In genomic region chr11:118975917-118976316, GRCm38 (mm10) we compare ENCODE assay signal across 9 mouse cellular contexts. TPM values are rescaled to one million over a fixed set of nuclear protein-coding genes. Genes with fewer than 3 reads are reported as not detected.
A peak's percentile ranks its signal among the peaks of the same experiment; 100 is the strongest.
DNase-seq lines count a peak whose midpoint lies in the region; ATAC-seq lines count a peak whose summit lies in the region.
"Had no signal": no experiment of that assay in that cellular context is flagged by ENCODE, and none has a peak within 500 bp of the region (broad histone marks: within the 10 kb centered on the region; RNA-seq: fewer than 3 reads in every experiment).

No protein-coding gene starts in this region.

- H3K4me3 ChIP-seq in embryonic facial prominence, embryonic 14.5 days (ENCODE audit: low read depth, low read length) = no peak overlapping the region
- 0 out of 2 replicates have a peak overlapping the region, but pooled peaks have one; percentile 3 for H3K4me3 ChIP-seq in kidney, embryonic 16.5 days (ENCODE audit: low read length)
- no peak overlapping the region for H3K4me3 ChIP-seq in neural tube, embryonic 12.5 days
- H3K4me3 ChIP-seq: erythroblast, embryonic 14.5 days had no signal

- H3K36me3 ChIP-seq in embryonic facial prominence, embryonic 14.5 days (ENCODE audit: control insufficient read depth, insufficient read depth, low read length) = no peaks in the 10 kb centered on the region
- no peaks in the 10 kb centered on the region for H3K36me3 ChIP-seq in kidney, embryonic 16.5 days (ENCODE audit: insufficient read depth, low read length)
- H3K36me3 ChIP-seq in neural tube, embryonic 12.5 days = no peaks in the 10 kb centered on the region

- peaks cover 6% of the 10 kb centered on the region for H3K27me3 ChIP-seq in embryonic facial prominence, embryonic 14.5 days (replicated peaks; ENCODE audit: control insufficient read depth, insufficient read depth, low read length)
- H3K27me3 ChIP-seq in kidney, embryonic 16.5 days (ENCODE audit: insufficient read depth, low read length) = peaks cover 27% of the 10 kb centered on the region; the same call in 1 of the 2 replicates
- H3K27me3 ChIP-seq in neural tube, embryonic 12.5 days (replicated peaks) = peaks cover 6% of the 10 kb centered on the region; the same call in 1 of the 2 replicates

- H3K27ac ChIP-seq in embryonic facial prominence, embryonic 14.5 days (replicated peaks; ENCODE audit: low read depth, low read length) = no peak overlapping the region
- H3K27ac ChIP-seq in kidney, embryonic 16.5 days (ENCODE audit: low read length) = no peak overlapping the region
- H3K27ac ChIP-seq in neural tube, embryonic 12.5 days = no peak overlapping the region

- no peaks in the 10 kb centered on the region for H3K9me3 ChIP-seq in embryonic facial prominence, embryonic 14.5 days (ENCODE audit: control insufficient read depth, low read length)
- H3K9me3 ChIP-seq in kidney, embryonic 16.5 days (ENCODE audit: low read length) = no peaks in the 10 kb centered on the region
- no peaks in the 10 kb centered on the region for H3K9me3 ChIP-seq in neural tube, embryonic 12.5 days

- no peaks in the 10 kb centered on the region; the same call in 1 of the 2 replicates for H3K4me1 ChIP-seq in embryonic facial prominence, embryonic 14.5 days (ENCODE audit: control insufficient read depth, insufficient read depth, low read length)
- H3K4me1 ChIP-seq in kidney, embryonic 16.5 days (ENCODE audit: insufficient read depth, low read length) = peaks cover 5% of the 10 kb centered on the region; the same call in 1 of the 2 replicates
- peaks cover 25% of the 10 kb centered on the region for H3K4me1 ChIP-seq in neural tube, embryonic 12.5 days

- peak; percentile 17 for DNase-seq in adrenal gland, adult 2 months
- no peak for DNase-seq in adrenal gland, postnatal 14 days
- DNase-seq in A20 (ENCODE audit: low read depth, low spot score) = peak; percentile 62
- DNase-seq in embryonic facial prominence, embryonic 14.5 days (ENCODE audit: low spot score) = no peak
- no peak for DNase-seq in spleen, postnatal 4 days (ENCODE audit: low spot score in 2 of 2)
- no peak for DNase-seq in frontal cortex, postnatal 10 days (ENCODE audit: low spot score in 2 of 2)

- peak overlapping the region; percentile 23; the same call in 1 of the 2 replicates for H3K4me2 ChIP-seq in embryonic facial prominence, embryonic 14.5 days (ENCODE audit: low read depth, low read length)
- H3K4me2 ChIP-seq in kidney, embryonic 16.5 days (replicated peaks; ENCODE audit: low read depth, low read length) = no peak overlapping the region
- H3K4me2 ChIP-seq in neural tube, embryonic 12.5 days (replicated peaks) = peak overlapping the region; percentile 32; the same call in 1 of the 2 replicates

- 15% methylated on average over 12 of the region's 12 CpGs for WGBS in embryonic facial prominence, embryonic 14.5 days
- 18% methylated on average over 12 of the region's 12 CpGs for whole genome bisulfite sequencing in kidney, embryonic 16.5 days
- 19% methylated on average over 12 of the region's 12 CpGs for WGBS in neural tube, embryonic 12.5 days

- no peak overlapping the region for H3K9ac ChIP-seq in embryonic facial prominence, embryonic 14.5 days (ENCODE audit: low read depth, low read length)
- no peak overlapping the region for H3K9ac ChIP-seq in kidney, embryonic 16.5 days (replicated peaks; ENCODE audit: low read length)
- H3K9ac ChIP-seq in neural tube, embryonic 12.5 days = 0 out of 2 replicates have a peak overlapping the region, but pooled peaks have one; percentile 10

- ATAC-seq in embryonic facial prominence, embryonic 14.5 days (ENCODE audit: low read depth) = no peak
- ATAC-seq in kidney, embryonic 16.5 days (ENCODE audit: low FRiP score, low TSS enrichment) = no peak
- ATAC-seq in neural tube, embryonic 12.5 days (ENCODE audit: low FRiP score, low read depth) = no peak

RNA-seq across cellular contexts. Expression of gene Enpp7, which starts 12.1 kb away (rescaled TPM):
- total RNA-seq in adrenal gland, adult 2 months (2021) = not detected
- polyA plus RNA-seq in adrenal gland, adult 2 months (2012; rRNA removed) = not detected in 2 replicates
- total RNA-seq in adrenal gland, postnatal 14 days (2021) = not detected in 2 replicates
- polyA plus RNA-seq in embryonic facial prominence, embryonic 14.5 days (2014; fragmentation: Nextera tagmentation; extraction: Ambion mirVana) = not detected in 2 replicates
- not detected in 2 replicates for polyA plus RNA-seq in kidney, embryonic 16.5 days (2015; fragmentation: Nextera tagmentation; extraction: Ambion mirVana)
- not detected in 2 replicates for polyA plus RNA-seq in neural tube, embryonic 12.5 days (2016; fragmentation: Nextera tagmentation; extraction: Ambion mirVana)
- polyA plus RNA-seq: erythroblast, embryonic 14.5 days had no signal

RNA-seq across cellular contexts. Expression of gene Cbx2, which starts 46.8 kb away (rescaled TPM):
- 1 to 10 TPM; 5.1 to 5.3 TPM for total RNA-seq in adrenal gland, adult 2 months (2021)
- polyA plus RNA-seq in adrenal gland, adult 2 months (2012; rRNA removed) = 2.7 and 2.9 TPM in 2 replicates
- 7.4 and 7.7 TPM in 2 replicates for total RNA-seq in adrenal gland, postnatal 14 days (2021)
- polyA plus RNA-seq in embryonic facial prominence, embryonic 14.5 days (2014; fragmentation: Nextera tagmentation; extraction: Ambion mirVana) = 23.9 and 28.3 TPM in 2 replicates
- 35.5 and 37.3 TPM in 2 replicates for polyA plus RNA-seq in kidney, embryonic 16.5 days (2015; fragmentation: Nextera tagmentation; extraction: Ambion mirVana)
- 46.6 and 47.6 TPM in 2 replicates for polyA plus RNA-seq in neural tube, embryonic 12.5 days (2016; fragmentation: Nextera tagmentation; extraction: Ambion mirVana)

Comparison
In these comparisons a context has a peak if more than half of its experiments do, and no peak if none do; other contexts are left out.
1. DNase-seq: peak in adrenal gland, adult 2 months (single experiment) and A20 (single experiment); none in adrenal gland, postnatal 14 days (single experiment), embryonic facial prominence, embryonic 14.5 days (single experiment), spleen, postnatal 4 days (0 of 2) and frontal cortex, postnatal 10 days (0 of 2).